Mouse (Mus musculus) neural tube, embryonic 12.5 days (tissue): ENCODE data around the gene Axin2. TPM values are rescaled to one million over a fixed set of nuclear protein-coding genes. Genes with fewer than 3 reads are reported as not detected.

ENCODE experiments used
- ATAC-seq: fragments of 200-750 bp; cut with Nextera tagmentation; 2 replicates; pipeline ENCODE4 v1.8.0; 2017; ENCODE audit warnings: low read depth, mild to moderate bottlenecking, moderate TSS enrichment, moderate library complexity; ENCODE audit not compliant: low FRiP score
- H3K27ac ChIP-seq: fragments of 300-500 bp; sonication (generic); 2 replicates; pipeline ENCODE4 v1.5.1; 2016
- H3K27me3 ChIP-seq: fragments of 300-500 bp; sonication (generic); replicated peaks from 2 replicates; pipeline ENCODE4 v1.6.1; 2016; ENCODE audit warnings: mild to moderate bottlenecking
- H3K36me3 ChIP-seq: fragments of 300-500 bp; sonication (generic); 2 replicates; pipeline ENCODE4 v1.6.1; 2016; ENCODE audit warnings: mild to moderate bottlenecking
- H3K4me1 ChIP-seq: fragments of 300-500 bp; sonication (generic); 2 replicates; pipeline ENCODE4 v1.6.1; 2016
- H3K4me2 ChIP-seq: fragments of 300-500 bp; sonication (generic); replicated peaks from 2 replicates; pipeline ENCODE4 v1.6.1; 2016; ENCODE audit warnings: mild to moderate bottlenecking
- H3K4me3 ChIP-seq: fragments of 300-500 bp; sonication (generic); 2 replicates; pipeline ENCODE4 v1.5.1; 2016
- H3K9ac ChIP-seq: fragments of 300-500 bp; sonication (generic); 2 replicates; pipeline ENCODE4 v1.6.1; 2016; ENCODE audit warnings: mild to moderate bottlenecking
- H3K9me3 ChIP-seq: fragments of 300-500 bp; sonication (generic); 2 replicates; pipeline ENCODE4 v1.6.1; 2016; ENCODE audit warnings: mild to moderate bottlenecking
- WGBS: fragments of 180-500 bp; shearing (Covaris S2); methylation state at CpG from one replicate; pipeline ENCODE4 v1.1.7; 2016; 5-methylcytosine and 5-hydroxymethylcytosine counted together
- polyA plus RNA-seq: library from polyadenylated mRNA; unstranded; fragments of >200 nt; fragmentation: Nextera tagmentation; extraction: Ambion mirVana; gene quantifications from 2 replicates; pipeline ENCODE4 v1.2.1, GENCODE M21; 2016

The Axin2 gene
- polyA plus RNA-seq, 1 experiment from 2014 or later = 15.4 TPM

GRCm38 (mm10) chr11:108936016-108936792 lies 16.1 kb downstream of the Axin2 start:
- no peaks in the 10 kb centered on the region for H3K9me3 ChIP-seq
- no peak overlapping the region for H3K27ac ChIP-seq
- peaks cover 63% of the 10 kb centered on the region for H3K36me3 ChIP-seq
- WGBS = 61% methylated on average over 18 of the region's 18 CpGs
- ATAC-seq = peak; percentile 57; the same call in 1 of the 2 replicates
- no peak overlapping the region for H3K4me2 ChIP-seq
- no peak overlapping the region for H3K4me3 ChIP-seq
- no peaks in the 10 kb centered on the region for H3K27me3 ChIP-seq
- H3K4me1 ChIP-seq = peaks cover 57% of the 10 kb centered on the region
- H3K9ac ChIP-seq = no peak overlapping the region

DNA sequence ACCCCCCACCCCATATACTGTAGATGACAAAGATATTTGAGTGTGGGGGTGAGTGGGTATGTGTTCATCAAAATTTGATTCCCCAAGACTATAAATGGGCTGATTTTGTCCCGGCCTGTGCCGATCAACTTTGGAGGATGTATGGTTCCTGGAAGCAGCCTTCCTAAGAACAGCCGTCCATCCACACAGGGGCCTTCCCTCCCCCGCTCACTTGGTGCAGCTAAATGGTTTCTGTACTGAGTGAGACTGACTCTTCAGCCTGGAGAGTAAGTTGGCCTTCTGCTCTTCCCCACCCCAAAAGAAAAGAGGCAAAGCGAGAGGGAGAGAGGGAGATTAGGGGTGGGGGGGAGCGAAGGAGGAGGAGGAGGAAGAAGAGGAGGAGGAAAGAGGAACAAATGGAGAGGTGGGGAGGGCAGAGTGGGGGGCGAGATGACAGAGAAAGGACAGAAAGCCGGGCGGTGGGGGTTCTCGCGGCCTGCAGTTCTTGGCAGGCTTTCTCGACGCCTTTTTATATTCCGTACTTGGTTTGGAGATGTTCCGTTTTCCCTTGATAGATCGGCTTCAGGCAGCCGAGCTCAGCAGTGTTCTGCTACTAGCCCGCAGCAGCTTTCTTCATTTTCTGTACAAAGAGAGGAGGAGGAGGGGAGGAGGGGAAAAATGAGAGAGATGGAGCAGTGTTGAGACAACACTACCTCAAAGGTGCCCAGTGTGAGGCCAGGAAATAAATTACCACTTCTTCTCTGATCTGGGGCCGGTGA lies 20.7 kb downstream of the Axin2 start:
- 0 out of 2 replicates have a peak overlapping the region, but pooled peaks have one; percentile 12 for H3K27ac ChIP-seq
- no peaks in the 10 kb centered on the region for H3K9me3 ChIP-seq
- no peak overlapping the region for H3K4me3 ChIP-seq
- ATAC-seq = no peak
- peak overlapping the region; percentile 5; the same call in 1 of the 2 replicates for H3K4me2 ChIP-seq
- peaks cover 32% of the 10 kb centered on the region for H3K4me1 ChIP-seq
- H3K27me3 ChIP-seq = no peaks in the 10 kb centered on the region
- 58% methylated on average over 19 of the region's 19 CpGs for WGBS
- H3K36me3 ChIP-seq = peaks cover 76% of the 10 kb centered on the region
- no peak overlapping the region for H3K9ac ChIP-seq

DNA sequence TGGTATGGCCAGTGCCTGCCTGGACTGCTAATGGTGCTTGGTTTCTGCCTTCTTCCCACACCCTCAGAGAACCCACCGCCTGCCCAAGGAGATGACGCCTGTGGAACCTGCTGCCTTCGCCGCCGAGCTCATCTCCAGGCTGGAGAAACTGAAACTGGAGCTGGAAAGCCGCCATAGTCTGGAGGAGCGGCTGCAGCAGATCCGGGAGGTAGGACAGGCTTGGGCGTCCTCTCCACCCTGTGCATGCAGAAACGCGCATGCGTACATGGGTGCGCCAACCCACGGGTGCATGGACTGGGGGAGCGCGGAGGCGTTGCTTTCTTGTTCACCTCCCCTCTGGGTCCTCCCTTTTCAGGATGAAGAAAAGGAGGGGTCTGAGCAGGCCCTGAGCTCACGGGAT lies 21.7 kb downstream of the Axin2 start:
- H3K9ac ChIP-seq = no peak overlapping the region
- no peaks in the 10 kb centered on the region for H3K27me3 ChIP-seq
- no peak for ATAC-seq
- no peaks in the 10 kb centered on the region for H3K9me3 ChIP-seq
- WGBS = 93% methylated on average over 18 of the region's 18 CpGs
- H3K36me3 ChIP-seq = peaks cover 87% of the 10 kb centered on the region
- H3K4me3 ChIP-seq = no peak overlapping the region
- H3K4me2 ChIP-seq = no peak overlapping the region
- H3K4me1 ChIP-seq = peaks cover 22% of the 10 kb centered on the region
- no peak overlapping the region for H3K27ac ChIP-seq

- Histone ChIP-seq H3K4me3 (no peak overlapping the region), H3K9ac (no peak overlapping the region), H3K4me2 (no peak overlapping the region), H3K36me3 (peaks cover 88% of the 10 kb centered on the region), H3K4me1 (peaks cover 20% of the 10 kb centered on the region), H3K9me3 (no peaks in the 10 kb centered on the region), H3K27me3 (no peaks in the 10 kb centered on the region), H3K27ac (no peak overlapping the region)
- 89% methylated on average over 11 of the region's 11 CpGs for WGBS
- no peak for ATAC-seq
Observed at GRCm38 (mm10) chr11:108943741-108944140, 23.6 kb downstream of the Axin2 start.

GRCm38 (mm10) chr11:108945666-108946065 lies 25.5 kb downstream of the Axin2 start:
- H3K27me3 ChIP-seq = no peaks in the 10 kb centered on the region
- H3K9ac ChIP-seq = no peak overlapping the region
- H3K4me3 ChIP-seq = no peak overlapping the region
- ATAC-seq = no peak
- peaks cover 89% of the 10 kb centered on the region for H3K36me3 ChIP-seq
- WGBS = 95% methylated on average over 9 of the region's 9 CpGs
- H3K4me1 ChIP-seq = peaks cover 12% of the 10 kb centered on the region
- no peak overlapping the region for H3K4me2 ChIP-seq
- H3K27ac ChIP-seq = no peak overlapping the region
- no peaks in the 10 kb centered on the region for H3K9me3 ChIP-seq

DNA sequence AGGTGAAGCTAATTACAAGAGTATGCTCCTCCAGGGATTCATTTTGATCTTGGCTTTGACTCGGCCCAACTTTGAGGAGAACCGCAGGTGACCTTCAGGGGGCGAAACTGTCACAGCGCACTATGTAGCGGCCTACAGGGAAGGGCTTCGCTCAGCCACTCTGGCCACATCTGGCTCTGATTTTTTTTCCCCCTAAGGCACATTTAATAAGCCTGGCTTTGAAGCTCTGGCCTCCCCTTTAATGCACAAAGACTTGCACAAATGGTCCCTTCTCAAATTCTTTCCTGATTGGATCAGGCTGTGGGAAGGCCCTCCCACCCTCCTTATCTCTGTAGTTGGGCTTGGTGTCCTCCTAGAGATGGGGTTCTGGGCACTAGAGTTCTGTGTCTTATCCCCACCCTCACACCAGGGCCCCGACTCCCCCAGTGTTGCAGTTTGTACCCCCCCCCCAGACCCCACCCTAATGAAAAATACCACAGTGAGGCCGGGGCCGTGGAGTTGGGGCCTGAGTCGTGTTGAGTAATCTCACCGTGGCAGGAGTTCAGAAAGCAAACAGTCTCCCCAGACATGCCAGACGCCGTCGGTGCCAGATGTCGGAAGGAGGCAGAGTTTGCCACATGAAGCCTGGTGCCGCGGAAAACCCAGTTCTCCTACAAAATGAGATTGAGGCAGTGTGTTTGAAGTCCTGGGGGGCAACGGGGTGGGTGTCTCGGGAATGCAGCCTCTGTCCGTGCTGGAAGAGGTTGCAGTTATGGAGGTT lies 27.5 kb downstream of the Axin2 start:
- WGBS = 79% methylated on average over 20 of the region's 20 CpGs
- peaks cover 80% of the 10 kb centered on the region for H3K36me3 ChIP-seq
- ATAC-seq = no peak

DNA sequence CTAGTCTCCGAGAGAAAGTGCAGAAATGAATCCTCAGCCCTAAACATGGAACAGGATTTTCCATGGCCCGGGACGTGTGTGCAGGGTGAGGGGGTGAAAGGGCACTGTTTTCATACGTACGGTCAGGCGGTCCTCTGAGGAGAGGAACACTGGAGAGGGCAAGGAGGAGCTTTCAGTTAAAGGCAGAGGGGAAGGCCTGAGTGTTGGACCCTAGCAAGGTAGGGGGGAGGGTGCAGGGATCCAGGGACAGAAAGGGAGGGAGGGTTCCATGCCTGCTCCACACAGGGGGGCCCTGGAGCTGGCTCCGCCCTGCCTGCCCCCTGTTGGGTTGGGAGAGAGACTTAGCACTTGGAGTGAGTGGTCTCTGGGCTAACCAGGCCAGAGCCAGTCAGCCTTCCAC lies 28.4 kb downstream of the Axin2 start:
- WGBS = 82% methylated on average over 7 of the region's 7 CpGs
- 0 out of 2 replicates have a peak overlapping the region, but pooled peaks have one; percentile 29 for H3K9ac ChIP-seq
- no peak overlapping the region for H3K27ac ChIP-seq

More for the DNA sequence above, 27.5 kb downstream of the Axin2 start:
- Histone ChIP-seq H3K4me3 (no peak overlapping the region), H3K27ac (no peak overlapping the region), H3K9ac (no peak overlapping the region), H3K4me1 (peaks cover 8% of the 10 kb centered on the region), H3K9me3 (no peaks in the 10 kb centered on the region), H3K27me3 (no peaks in the 10 kb centered on the region), H3K4me2 (no peak overlapping the region)

DNA sequence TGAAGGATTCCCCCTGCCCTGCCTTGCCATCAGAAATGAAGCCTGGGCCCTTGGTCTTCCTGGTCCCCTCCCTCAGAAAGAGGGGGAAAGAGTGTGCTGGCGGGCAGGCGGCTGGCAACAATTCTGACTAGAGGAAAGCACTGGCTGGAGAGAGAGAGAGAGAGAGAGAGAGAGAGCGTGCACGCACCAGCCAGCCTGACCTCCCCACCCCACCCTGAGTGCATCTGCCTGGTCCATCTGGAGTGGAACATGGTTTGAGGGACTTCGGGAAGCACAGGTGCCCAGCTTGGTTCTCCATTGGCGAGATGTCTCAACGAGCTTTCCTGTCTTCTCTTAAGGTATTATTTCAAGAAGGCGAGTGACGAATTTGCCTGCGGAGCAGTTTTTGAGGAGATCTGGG lies 28.8 kb downstream of the Axin2 start:
- 0 out of 2 replicates have a peak overlapping the region, but pooled peaks have one; percentile 29 for H3K9ac ChIP-seq
- no peak overlapping the region for H3K27ac ChIP-seq
- H3K4me2 ChIP-seq = no peak overlapping the region
- no peak overlapping the region for H3K4me3 ChIP-seq
- H3K27me3 ChIP-seq = no peaks in the 10 kb centered on the region
- no peaks in the 10 kb centered on the region for H3K9me3 ChIP-seq
- 90% methylated on average over 10 of the region's 10 CpGs for WGBS
- H3K4me1 ChIP-seq = peaks cover 8% of the 10 kb centered on the region
- H3K36me3 ChIP-seq = peaks cover 69% of the 10 kb centered on the region
- ATAC-seq = no peak

More for the DNA sequence above, 28.4 kb downstream of the Axin2 start:
- H3K9me3 ChIP-seq = no peaks in the 10 kb centered on the region
- H3K4me3 ChIP-seq = no peak overlapping the region
- H3K27me3 ChIP-seq = no peaks in the 10 kb centered on the region
- no peak overlapping the region for H3K4me2 ChIP-seq
- H3K4me1 ChIP-seq = peaks cover 8% of the 10 kb centered on the region
- no peak for ATAC-seq
- peaks cover 73% of the 10 kb centered on the region for H3K36me3 ChIP-seq

DNA sequence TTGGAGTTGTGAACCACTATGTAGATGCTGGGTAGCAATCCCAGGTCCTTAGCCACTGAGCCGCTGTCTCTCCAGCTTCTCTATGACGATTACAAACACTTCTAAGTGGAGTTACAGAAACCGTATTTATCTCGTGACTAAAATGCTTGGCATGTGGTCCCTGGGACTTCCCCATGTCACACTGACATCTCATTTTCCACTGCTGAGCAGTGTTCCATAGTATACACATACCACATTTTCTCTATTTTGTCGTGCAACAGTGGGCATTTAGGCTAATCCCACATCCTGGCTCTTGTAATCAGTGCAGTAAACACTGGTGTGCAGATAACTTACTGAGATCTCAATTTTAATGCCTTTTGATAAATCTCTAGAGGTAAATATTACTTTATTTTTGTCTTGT lies 32.2 kb downstream of the Axin2 start:
- ATAC-seq = no peak
- Histone ChIP-seq H3K4me2 (no peak overlapping the region), H3K27ac (no peak overlapping the region), H3K4me1 (peaks cover 8% of the 10 kb centered on the region), H3K4me3 (no peak overlapping the region), H3K27me3 (no peaks in the 10 kb centered on the region), H3K36me3 (peaks cover 35% of the 10 kb centered on the region), H3K9me3 (no peaks in the 10 kb centered on the region), H3K9ac (no peak overlapping the region)
- 79% methylated on average over 5 of the region's 5 CpGs for WGBS

DNA sequence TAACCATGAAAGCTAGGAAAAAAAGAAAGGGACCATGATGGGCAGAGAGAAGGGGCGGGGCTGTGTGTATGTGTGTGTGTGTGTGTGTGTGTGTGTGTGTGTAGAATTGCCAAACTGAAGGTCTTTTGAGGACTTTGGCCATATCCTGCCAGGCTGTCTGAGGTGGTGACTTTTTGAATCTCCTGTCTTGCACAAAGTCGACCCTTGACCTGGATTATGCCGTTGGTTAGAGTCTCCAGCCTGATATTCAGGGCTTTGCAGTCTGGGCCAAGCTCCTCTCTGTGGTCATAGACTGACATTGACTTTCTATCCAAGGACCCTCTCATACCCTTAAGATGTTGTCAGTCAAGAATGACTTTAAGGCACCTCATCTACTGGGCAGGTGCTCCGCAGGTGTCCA lies 35.8 kb downstream of the Axin2 start:
- Histone ChIP-seq H3K9ac (no peak overlapping the region), H3K4me2 (no peak overlapping the region), H3K4me1 (peaks cover 11% of the 10 kb centered on the region; the same call in 1 of the 2 replicates), H3K4me3 (no peak overlapping the region), H3K27ac (no peak overlapping the region), H3K9me3 (no peaks in the 10 kb centered on the region), H3K36me3 (peaks cover 2% of the 10 kb centered on the region; the same call in 1 of the 2 replicates), H3K27me3 (no peaks in the 10 kb centered on the region)
- WGBS = 93% methylated on average over 4 of the region's 4 CpGs
- ATAC-seq = no peak

- Histone ChIP-seq H3K27me3 (no peaks in the 10 kb centered on the region), H3K4me2 (no peak overlapping the region), H3K27ac (no peak overlapping the region), H3K9me3 (no peaks in the 10 kb centered on the region), H3K4me1 (peaks cover 16% of the 10 kb centered on the region; the same call in 1 of the 2 replicates), H3K4me3 (no peak overlapping the region), H3K36me3 (no peaks in the 10 kb centered on the region), H3K9ac (no peak overlapping the region)
- WGBS = 11% methylated on average over 5 of the region's 5 CpGs
- ATAC-seq = peak; percentile 85
Observed at GRCm38 (mm10) chr11:108958349-108958748, 38.2 kb downstream of the Axin2 start.

DNA sequence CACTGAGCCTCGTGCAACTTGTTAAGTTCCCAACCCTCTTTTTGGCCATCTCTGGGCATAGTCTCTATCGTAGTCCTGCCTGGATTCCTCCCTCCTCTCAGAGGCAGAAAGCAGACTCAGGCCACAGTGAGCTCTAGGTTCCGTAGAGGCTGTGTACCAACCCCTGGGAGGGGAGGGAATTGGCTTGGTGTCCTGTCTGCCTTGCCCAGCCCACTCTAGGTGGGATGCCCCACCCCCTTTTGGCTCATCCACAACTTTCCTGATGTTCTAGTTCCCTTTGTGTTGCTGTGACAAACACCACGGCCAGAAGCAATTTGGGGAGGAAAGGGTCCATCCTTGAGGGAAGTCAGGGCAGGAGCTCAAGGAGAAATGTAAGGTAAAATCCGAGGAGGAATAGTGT lies 39.0 kb downstream of the Axin2 start:
- no peak overlapping the region for H3K4me3 ChIP-seq
- no peak for ATAC-seq
- no peak overlapping the region for H3K4me2 ChIP-seq
- H3K4me1 ChIP-seq = peaks cover 16% of the 10 kb centered on the region; the same call in 1 of the 2 replicates
- H3K9ac ChIP-seq = no peak overlapping the region
- no peak overlapping the region for H3K27ac ChIP-seq
- no peaks in the 10 kb centered on the region for H3K27me3 ChIP-seq
- no peaks in the 10 kb centered on the region for H3K9me3 ChIP-seq
- 47% methylated on average over 5 of the region's 5 CpGs for WGBS
- no peaks in the 10 kb centered on the region for H3K36me3 ChIP-seq
